Mouse (Mus musculus): ENCODE results near the gene Rab11fip4. TPM values are rescaled to one million over a fixed set of nuclear protein-coding genes. Genes with fewer than 3 reads are reported as not detected.

Rab11fip4 gene
- total and polyA plus RNA-seq, 3 experiments = 13.2 to 41.6 (median 26.6) TPM

GRCm38 (mm10) chr11:79661877-79662545 is 71.0 kb downstream of the Rab11fip4 start:
- TF ChIP-seq MYC (IDR thresholded peaks at IDR 0.05; ENCODE audit: low read depth, low read length) (no peak), EP300 (IDR thresholded peaks at IDR 0.05; ENCODE audit: low read length) (no peak), MEF2A (IDR thresholded peaks at IDR 0.05; ENCODE audit: borderline replicate concordance, low read depth, low read length) (no peak), CHD1 (IDR thresholded peaks at IDR 0.05; ENCODE audit: low read depth, low read length) (no peak), SIN3A (IDR thresholded peaks at IDR 0.05; ENCODE audit: low read length) (no peak), ZKSCAN1 (IDR thresholded peaks at IDR 0.05; ENCODE audit: borderline replicate concordance, low read depth, low read length) (no peak), MXI1 (IDR thresholded peaks at IDR 0.05; ENCODE audit: low read depth, low read length) (no peak), ZC3H11A (IDR thresholded peaks at IDR 0.05; ENCODE audit: low read depth, low read length) (no peak), E2F4 (IDR thresholded peaks at IDR 0.05; ENCODE audit: insufficient replicate concordance, low read depth, low read length) (no peak), RCOR1 (conservative IDR thresholded peaks at IDR 0.05; ENCODE audit: low read depth, low read length) (no peak), TCF12 (IDR thresholded peaks at IDR 0.05; ENCODE audit: low read depth, low read length) (no peak), MAX (IDR thresholded peaks at IDR 0.05; ENCODE audit: low read length) (no peak), KAT2A (IDR thresholded peaks at IDR 0.05; ENCODE audit: insufficient replicate concordance, low read length) (no peak), ZNF384 (IDR thresholded peaks at IDR 0.05; ENCODE audit: low read depth, low read length) (no peak), SMC3 (IDR thresholded peaks at IDR 0.05; ENCODE audit: low read depth, low read length) (no peak), CTCF (conservative IDR thresholded peaks at IDR 0.05 in 1 of 2, IDR thresholded peaks at IDR 0.05 in 1 of 2; ENCODE audit: low read depth in 2 of 2, low read length in 2 of 2) (no peak), NELFE (IDR thresholded peaks at IDR 0.05; ENCODE audit: low read depth, low read length) (no peak), JUN (IDR thresholded peaks at IDR 0.05; ENCODE audit: insufficient read depth, low read depth, low read length) (no peak), NRF1 (IDR thresholded peaks at IDR 0.05; ENCODE audit: low read depth, low read length) (no peak)
- peaks cover 10% of the 10 kb centered on the region for H3K27me3 ChIP-seq (replicated peaks)
- H3K36me3 ChIP-seq (replicated peaks in 1 of 2; ENCODE audit: control insufficient read depth in 1 of 2, insufficient read depth in 1 of 2, low read length in 1 of 2) = no peaks in the 10 kb centered on the region
- peaks cover 7 to 39% of the 10 kb centered on the region in 2 experiments for H3K4me1 ChIP-seq (ENCODE audit: control insufficient read depth in 1 of 2, insufficient read depth in 2 of 2)
- H3K4me2 ChIP-seq (ENCODE audit: insufficient read depth, low read depth, poor library complexity, severe bottlenecking) = no peak overlapping the region
- H3K79me2 ChIP-seq (replicated peaks; ENCODE audit: control insufficient read depth, extremely low read depth, insufficient read depth, poor library complexity, severe bottlenecking) = no peaks in the 10 kb centered on the region
- no peak for DNase-seq (ENCODE audit: extremely low read depth)
- H3K27ac ChIP-seq (ENCODE audit: insufficient read depth, low read depth) = no peak overlapping the region
- no peaks in the 10 kb centered on the region for H3K9me3 ChIP-seq (replicated peaks; ENCODE audit: low read length)
- no peak overlapping the region for H3K4me3 ChIP-seq (replicated peaks in 1 of 3; ENCODE audit: low read depth in 2 of 3, low read length in 2 of 3, poor library complexity in 1 of 3)
- in situ Hi-C loops (cut with MboI; ENCODE audit: low pct_ligation_motif_present, low pct_unique_long_range_greater_than_20kb, low sequenced_read_pairs) (no loop called here), dilution Hi-C loops (cut with MboI; ENCODE audit: extremely low pct_ligation_motif_present, extremely low pct_unique_long_range_greater_than_20kb, low sequenced_read_pairs) (no loop called here)
- H3K9ac ChIP-seq (ENCODE audit: insufficient read depth, low read depth) = no peak overlapping the region

- no peak for TF ChIP-seq ELF1 (IDR thresholded peaks at IDR 0.05; ENCODE audit: low read depth, low read length)
- TF ChIP-seq KAT2A (IDR thresholded peaks at IDR 0.05; ENCODE audit: insufficient replicate concordance, low read length) = no peak
- no peak for TF ChIP-seq UBTF (IDR thresholded peaks at IDR 0.05; ENCODE audit: low read depth, low read length)
- no peak for TF ChIP-seq ZMIZ1 (IDR thresholded peaks at IDR 0.05; ENCODE audit: low read depth, low read length)
- TF ChIP-seq E2F4 (IDR thresholded peaks at IDR 0.05; ENCODE audit: insufficient replicate concordance, low read depth, low read length) = no peak
- TF ChIP-seq MYC (IDR thresholded peaks at IDR 0.05; ENCODE audit: low read depth, low read length) = no peak
- no peak for TF ChIP-seq USF2 (conservative IDR thresholded peaks at IDR 0.05; ENCODE audit: low read depth, low read length)
- no peak for TF ChIP-seq POLR2AphosphoS2 (IDR thresholded peaks at IDR 0.05; ENCODE audit: low read depth, low read length)
- no peak for TF ChIP-seq MEF2A (IDR thresholded peaks at IDR 0.05; ENCODE audit: borderline replicate concordance, low read depth, low read length)
- TF ChIP-seq EP300 (IDR thresholded peaks at IDR 0.05; ENCODE audit: low read length) = no peak
- no peak for TF ChIP-seq SIN3A (IDR thresholded peaks at IDR 0.05; ENCODE audit: low read length)
- TF ChIP-seq CHD2 (IDR thresholded peaks at IDR 0.05; ENCODE audit: low read length) = no peak
- TF ChIP-seq RCOR1 (conservative IDR thresholded peaks at IDR 0.05; ENCODE audit: low read depth, low read length) = no peak
- TF ChIP-seq PAX5 (IDR thresholded peaks at IDR 0.05; ENCODE audit: low read length) = no peak
- TF ChIP-seq MAZ (IDR thresholded peaks at IDR 0.05; ENCODE audit: low read depth, low read length) = no peak
- no peak for TF ChIP-seq POLR2A (IDR thresholded peaks at IDR 0.05; ENCODE audit: low read depth, low read length)
- dilution Hi-C loops (cut with MboI; ENCODE audit: extremely low pct_ligation_motif_present, extremely low pct_unique_long_range_greater_than_20kb, low sequenced_read_pairs) (no loop called here), in situ Hi-C loops (cut with MboI; ENCODE audit: low pct_ligation_motif_present, low pct_unique_long_range_greater_than_20kb, low sequenced_read_pairs) (no loop called here)
- Histone ChIP-seq H3K27me3 (replicated peaks) (peaks cover 10% of the 10 kb centered on the region), H3K9ac (ENCODE audit: insufficient read depth, low read depth) (no peak overlapping the region), H3K9me3 (replicated peaks; ENCODE audit: low read length) (peaks cover 5% of the 10 kb centered on the region), H3K4me2 (ENCODE audit: insufficient read depth, low read depth, poor library complexity, severe bottlenecking) (no peak overlapping the region), H3K4me1 (ENCODE audit: control insufficient read depth in 1 of 2, insufficient read depth in 2 of 2) (peaks cover 7 to 32% of the 10 kb centered on the region in 2 experiments), H3K79me2 (replicated peaks; ENCODE audit: control insufficient read depth, extremely low read depth, insufficient read depth, poor library complexity, severe bottlenecking) (no peaks in the 10 kb centered on the region), H3K36me3 (replicated peaks in 1 of 2; ENCODE audit: control insufficient read depth in 1 of 2, insufficient read depth in 1 of 2, low read length in 1 of 2) (no peaks in the 10 kb centered on the region), H3K27ac (ENCODE audit: insufficient read depth, low read depth) (no peak overlapping the region), H3K4me3 (replicated peaks in 1 of 3; ENCODE audit: low read depth in 2 of 3, low read length in 2 of 3, poor library complexity in 1 of 3) (no peak overlapping the region)
- no peak for DNase-seq (ENCODE audit: extremely low read depth)
These were observed 72.1 kb downstream of the Rab11fip4 start for GRCm38 (mm10) chr11:79663158-79663557.

All from CH12.LX (cell line).